Mouse (Mus musculus): Measurements from ENCODE around the gene Fut8. TPM values are rescaled to one million over a fixed set of nuclear protein-coding genes. Genes with fewer than 3 reads are reported as not detected.

The Fut8 gene
- total RNA-seq, 2 experiments from 2014 or later = 60.0 to 60.8 TPM

DNA sequence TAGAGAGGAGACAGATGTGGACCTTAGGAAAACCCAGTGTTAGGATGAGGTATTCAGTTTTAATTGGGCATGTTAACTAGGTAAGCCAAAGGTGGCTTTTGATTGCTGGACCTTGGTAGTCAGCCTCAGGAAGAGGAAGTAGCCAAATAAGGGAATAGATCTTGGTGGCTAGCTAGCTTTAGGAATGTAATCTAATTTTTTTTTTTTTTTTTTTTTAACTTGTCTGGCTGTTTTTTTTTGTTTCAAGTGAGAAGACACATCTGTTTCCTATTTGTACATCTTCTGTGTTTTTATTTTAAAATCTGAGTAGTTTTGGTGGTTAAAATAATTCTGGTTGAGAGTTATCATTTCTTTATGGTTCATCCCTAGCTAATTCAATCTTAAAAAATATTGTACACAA is 65.4 kb downstream of the Fut8 start:
- no peak for DNase-seq (ENCODE audit: low spot score in 2 of 2)

DNA sequence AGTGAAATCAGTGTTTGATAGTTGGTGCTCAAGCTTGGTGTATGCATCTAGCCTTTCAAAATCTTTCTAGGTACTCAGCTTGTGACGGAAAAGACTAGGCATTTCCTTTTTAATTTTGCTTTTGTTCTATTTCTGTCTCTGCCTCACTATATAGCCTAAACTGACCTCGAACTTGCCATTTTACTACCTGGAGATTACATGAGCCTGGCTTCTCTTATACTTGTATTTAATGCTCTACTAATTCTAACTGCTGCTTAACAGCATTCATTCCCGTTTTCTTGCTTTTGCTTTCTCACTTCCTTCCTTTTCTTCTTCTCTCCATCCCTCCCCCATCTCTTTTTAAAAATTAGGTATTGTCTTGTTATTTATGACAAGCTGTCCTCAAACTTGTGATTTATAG is 67.6 kb downstream of the Fut8 start:
- DNase-seq (ENCODE audit: low spot score in 2 of 2) = no peak

- DNase-seq (ENCODE audit: low spot score in 2 of 2) = no peak
Observed at GRCm38 (mm10) chr12:77306759-77307314, 68.9 kb downstream of the Fut8 start.

- DNase-seq (ENCODE audit: low spot score in 2 of 2) = no peak
Observed at GRCm38 (mm10) chr12:77309507-77309906, 71.6 kb downstream of the Fut8 start.

DNA sequence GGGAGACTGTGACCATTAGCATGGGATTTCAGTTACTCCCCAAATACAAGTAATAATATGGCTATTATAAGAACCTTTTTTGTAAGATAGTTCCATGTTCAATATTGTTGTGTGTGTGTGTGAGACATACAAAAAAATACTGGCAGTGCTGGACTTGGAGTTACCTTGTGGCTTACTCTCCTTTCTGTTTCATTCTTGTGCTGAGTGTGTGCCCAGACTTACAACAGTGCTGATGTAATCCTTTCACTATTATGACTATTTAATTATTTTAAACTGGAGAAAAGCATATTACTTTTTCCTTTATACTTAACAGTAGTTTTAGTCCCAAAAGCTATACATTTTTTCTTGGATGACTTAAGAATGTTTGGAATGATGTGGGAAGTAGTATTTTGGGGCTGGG is 75.6 kb downstream of the Fut8 start:
- no peak for DNase-seq (ENCODE audit: low spot score in 2 of 2)

- DNase-seq (ENCODE audit: low spot score in 2 of 2) = no peak
Observed at GRCm38 (mm10) chr12:77324142-77324541, 86.2 kb downstream of the Fut8 start.

DNA sequence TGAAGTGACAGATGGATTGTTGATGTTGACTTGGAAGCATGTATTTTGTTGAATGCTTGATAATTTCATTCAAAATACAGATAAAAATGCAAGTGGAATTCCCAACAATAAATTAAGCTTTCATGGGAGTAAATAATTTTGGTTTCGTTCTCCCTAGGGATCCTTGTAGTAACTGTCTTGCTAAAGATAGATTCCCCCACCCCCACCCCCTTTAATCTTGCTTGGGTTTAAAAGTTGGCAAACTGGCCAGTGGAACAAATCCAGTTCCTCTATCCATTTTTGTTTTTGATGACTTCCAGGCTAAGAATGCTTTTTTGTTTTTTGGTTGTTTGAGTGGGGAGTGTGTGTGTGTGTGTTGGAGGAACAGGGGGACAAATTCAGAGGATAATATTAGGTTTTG is 108.6 kb downstream of the Fut8 start:
- no peak for DNase-seq (ENCODE audit: low spot score in 2 of 2)

DNA sequence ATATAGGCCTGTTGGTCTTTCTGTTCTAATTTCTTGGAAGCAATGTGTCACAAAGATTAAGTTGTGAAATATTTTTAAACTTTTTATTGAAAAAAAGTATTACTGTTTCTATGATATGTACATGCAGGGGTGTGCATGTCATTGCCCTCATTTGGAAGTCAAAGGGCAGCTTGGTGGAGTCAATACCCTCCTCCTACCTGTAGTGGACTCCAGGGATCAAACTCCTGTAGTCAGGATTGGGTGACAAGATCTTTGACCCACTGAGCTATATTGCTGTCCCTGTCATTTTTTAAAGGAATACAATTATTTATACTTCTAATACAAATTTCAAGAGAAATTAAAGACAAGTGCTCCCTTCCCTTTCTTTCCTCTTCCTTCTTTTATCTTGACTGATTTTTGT is 111.6 kb downstream of the Fut8 start:
- DNase-seq (ENCODE audit: low spot score in 2 of 2) = no peak

GRCm38 (mm10) chr12:77415720-77416119 is 177.8 kb downstream of the Fut8 start:
- DNase-seq (ENCODE audit: low spot score in 2 of 2) = no peak

GRCm38 (mm10) chr12:77421667-77422393 is 183.9 kb downstream of the Fut8 start:
- no peak for DNase-seq (ENCODE audit: low spot score in 2 of 2)

DNA sequence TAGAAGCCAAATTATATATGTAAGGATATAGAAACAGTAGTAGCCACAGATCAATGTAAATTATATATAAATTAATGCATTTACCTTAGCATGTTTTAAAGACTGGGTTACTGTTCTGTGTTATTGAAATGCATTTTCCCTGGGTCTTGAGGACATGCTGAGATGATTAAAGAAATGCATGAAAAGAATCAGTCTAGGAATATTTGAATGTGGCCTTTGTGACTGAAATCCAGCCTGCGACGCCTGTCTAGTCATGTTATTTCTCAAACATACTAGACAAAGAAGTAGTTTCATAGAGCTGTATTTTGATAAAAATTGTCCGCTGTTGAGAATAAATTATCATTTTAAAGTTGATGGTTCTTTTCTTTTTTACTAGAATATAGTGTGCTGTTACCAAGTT is 188.2 kb downstream of the Fut8 start:
- DNase-seq (ENCODE audit: low spot score in 2 of 2) = no peak

GRCm38 (mm10) chr12:77428165-77428564 is 190.2 kb downstream of the Fut8 start:
- no peak for DNase-seq (ENCODE audit: low spot score in 2 of 2)

DNA sequence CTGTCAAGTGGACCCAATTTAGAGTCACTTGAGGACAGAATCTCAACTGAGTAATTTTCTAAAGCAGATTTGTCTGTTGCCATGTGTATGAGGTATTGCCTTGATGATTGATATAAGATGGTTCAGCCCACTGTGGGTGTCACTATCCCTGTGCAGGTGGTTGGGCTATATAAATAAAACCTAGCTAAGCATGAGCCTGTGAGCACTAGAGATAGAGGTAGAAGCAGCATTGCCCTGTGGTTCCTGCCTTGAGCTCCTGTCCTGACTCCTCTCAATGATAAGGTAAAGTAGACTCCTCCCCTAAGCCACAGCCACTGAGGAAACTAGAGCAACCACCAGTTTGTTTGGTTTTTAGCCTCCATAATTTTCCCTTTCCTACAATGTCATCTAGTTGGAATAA is 191.5 kb downstream of the Fut8 start:
- no peak for DNase-seq (ENCODE audit: low spot score in 2 of 2)

DNA sequence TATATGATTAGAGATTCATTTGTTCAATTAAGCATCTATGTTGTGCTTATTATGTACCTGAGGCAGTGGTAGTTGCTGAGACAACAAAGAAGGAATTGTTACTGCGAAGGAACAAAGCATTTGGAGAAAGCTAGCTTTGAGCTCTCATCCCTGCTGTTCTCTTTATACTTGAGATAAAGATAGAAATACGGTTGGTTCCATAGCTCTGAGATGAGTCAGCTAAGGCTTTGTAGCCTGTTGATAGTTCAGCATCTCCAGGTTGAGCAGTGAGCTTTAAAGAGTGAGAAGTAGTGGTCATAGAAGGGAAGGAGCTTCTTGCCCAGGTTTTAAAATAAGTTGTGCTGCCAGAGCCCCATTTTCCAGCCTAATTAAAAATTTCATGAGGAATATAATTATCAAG is 198.8 kb downstream of the Fut8 start:
- DNase-seq (ENCODE audit: low spot score in 2 of 2) = no peak

GRCm38 (mm10) chr12:77450816-77451215 is 212.9 kb downstream of the Fut8 start:
- no peak for DNase-seq (ENCODE audit: low spot score in 2 of 2)

- no peak for DNase-seq (ENCODE audit: low spot score in 2 of 2)
Observed at GRCm38 (mm10) chr12:77466178-77466577, 228.3 kb downstream of the Fut8 start.

DNA sequence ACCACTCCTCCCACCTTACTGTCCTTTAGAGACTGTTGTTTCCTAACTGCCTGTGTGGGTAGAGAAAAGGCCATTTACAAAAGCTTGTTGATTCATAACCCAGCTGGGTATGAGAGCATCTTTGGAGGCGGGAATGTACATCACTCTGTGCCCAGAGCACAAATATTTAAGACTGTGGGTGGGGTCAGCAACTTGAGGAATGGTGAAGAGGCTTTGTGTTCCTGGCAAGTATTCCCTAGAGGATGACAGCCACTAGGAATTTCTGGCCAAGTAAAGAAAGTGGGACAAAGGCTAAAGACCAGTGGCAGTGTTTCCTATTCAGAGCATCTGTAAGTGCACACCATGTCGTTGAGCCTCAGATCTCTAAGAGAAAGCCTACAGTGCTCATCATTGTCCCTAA is 242.0 kb downstream of the Fut8 start:
- no peak for DNase-seq (ENCODE audit: low spot score in 2 of 2)

DNA sequence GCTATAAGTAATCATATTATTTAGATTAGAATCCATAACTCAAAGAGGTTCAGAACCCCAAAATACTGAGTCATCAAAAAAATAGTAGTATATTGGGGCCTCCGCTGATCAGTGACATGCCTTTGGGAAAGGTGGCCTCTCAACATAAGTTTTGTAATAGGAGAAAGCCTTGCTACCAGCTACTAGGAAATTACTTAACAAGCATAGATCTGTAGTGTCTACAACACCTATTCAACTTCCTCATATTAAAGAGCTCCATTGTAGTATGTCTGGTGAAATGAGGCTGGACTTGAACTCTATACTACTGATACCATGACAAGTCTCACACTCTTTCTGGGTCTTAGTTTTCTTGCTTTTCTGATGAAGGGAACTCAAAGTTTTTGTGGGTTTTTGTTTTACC is 243.2 kb downstream of the Fut8 start:
- DNase-seq (ENCODE audit: low spot score in 2 of 2) = no peak

GRCm38 (mm10) chr12:77481799-77482198 is 243.9 kb downstream of the Fut8 start:
- DNase-seq (ENCODE audit: low spot score in 2 of 2) = no peak

GRCm38 (mm10) chr12:77483180-77483855 is 245.4 kb downstream of the Fut8 start:
- no peak for DNase-seq (ENCODE audit: low spot score in 2 of 2)

- DNase-seq (ENCODE audit: low spot score in 2 of 2) = no peak
Observed at GRCm38 (mm10) chr12:77484761-77485160, 246.8 kb downstream of the Fut8 start.

- no peak for DNase-seq (ENCODE audit: low spot score in 2 of 2)
Observed at GRCm38 (mm10) chr12:77491478-77491877, 253.6 kb downstream of the Fut8 start.

- DNase-seq (ENCODE audit: low spot score in 2 of 2) = no peak
Observed at GRCm38 (mm10) chr12:77495781-77496180, 257.9 kb downstream of the Fut8 start.

Measured in adrenal gland, postnatal 4 days (tissue).